ENCODE assay signal across 7 mouse cellular contexts in genomic region chr3:95227214-95227613, GRCm38 (mm10). TPM values are rescaled to one million over a fixed set of nuclear protein-coding genes. Genes with fewer than 3 reads are reported as not detected.
A peak's percentile ranks its signal among the peaks of the same experiment; 100 is the strongest.
DNase-seq lines count a peak whose midpoint lies in the region; ATAC-seq and TF ChIP-seq lines count a peak whose summit lies in the region.

No protein-coding gene starts in this region.

- no peak overlapping the region for H3K27ac ChIP-seq in testis, adult 2 months (ENCODE audit: control insufficient read depth, insufficient read depth, low read depth, low read length)
- H3K27ac ChIP-seq in forebrain, embryonic 10.5 days: peak overlapping the region; percentile 98
- H3K27ac ChIP-seq in liver, embryonic 13.5 days: peak overlapping the region; percentile 5; the same call in 1 of the 2 replicates

- H3K9ac ChIP-seq in liver, embryonic 13.5 days: peak overlapping the region; percentile 41; the same call in 1 of the 2 replicates

- H3K4me3 ChIP-seq in testis, adult 2 months (ENCODE audit: control insufficient read depth, low read depth, low read length): peak overlapping the region; percentile 72
- peak overlapping the region; percentile 93 for H3K4me3 ChIP-seq in forebrain, embryonic 10.5 days
- peak overlapping the region; percentile 85 for H3K4me3 ChIP-seq in liver, embryonic 13.5 days (replicated peaks)

- peaks cover 6% of the 10 kb centered on the region for H3K4me1 ChIP-seq in testis, adult 2 months (ENCODE audit: control insufficient read depth, insufficient read depth, low read length)
- H3K4me1 ChIP-seq in forebrain, embryonic 10.5 days: peaks cover 65% of the 10 kb centered on the region
- peaks cover 47% of the 10 kb centered on the region for H3K4me1 ChIP-seq in liver, embryonic 13.5 days (replicated peaks)

- no peak for TF ChIP-seq POLR2A in testis, adult 2 months (IDR thresholded peaks at IDR 0.05; ENCODE audit: control insufficient read depth, low read depth, low read length)

- no peaks in the 10 kb centered on the region for H3K36me3 ChIP-seq in testis, adult 2 months (ENCODE audit: control insufficient read depth, insufficient read depth, low read length)
- peaks cover 54% of the 10 kb centered on the region for H3K36me3 ChIP-seq in forebrain, embryonic 10.5 days (replicated peaks)
- H3K36me3 ChIP-seq in liver, embryonic 13.5 days: peaks cover 29% of the 10 kb centered on the region

- no peak for ATAC-seq in liver, embryonic 13.5 days (ENCODE audit: low read depth)
- no peak for ATAC-seq in activated CD4-positive, CD25-positive, alpha-beta regulatory T cell, adult 4 months

- no peaks in the 10 kb centered on the region for H3K9me3 ChIP-seq in forebrain, embryonic 10.5 days
- H3K9me3 ChIP-seq in liver, embryonic 13.5 days (replicated peaks): no peaks in the 10 kb centered on the region

- no peaks in the 10 kb centered on the region for H3K27me3 ChIP-seq in testis, adult 2 months (ENCODE audit: control insufficient read depth, insufficient read depth, low read length)
- H3K27me3 ChIP-seq in forebrain, embryonic 10.5 days (ENCODE audit: poor library complexity, severe bottlenecking): no peaks in the 10 kb centered on the region
- H3K27me3 ChIP-seq in liver, embryonic 13.5 days: no peaks in the 10 kb centered on the region

- WGBS in forebrain, embryonic 10.5 days: 38% methylated on average over 1 of the region's 1 CpGs
- 55% methylated on average over 1 of the region's 1 CpGs for WGBS in liver, embryonic 13.5 days (ENCODE audit: insufficient replicate concordance)

- peak overlapping the region; percentile 97 for H3K4me2 ChIP-seq in liver, embryonic 13.5 days

- DNase-seq in testis, postnatal 14 days (ENCODE audit: low spot score): no peak
- no peak for DNase-seq in forebrain, embryonic 10.5 days (ENCODE audit: extremely low spot score, low spot score)
- DNase-seq in liver, embryonic 13.5 days: no peak
- no peak for DNase-seq in right cerebral cortex, postnatal 25 days
- no peak for DNase-seq in kidney, adult 9 months

- no peak for TF ChIP-seq CTCF in testis, adult 2 months (IDR thresholded peaks at IDR 0.05; ENCODE audit: control insufficient read depth, insufficient read depth, insufficient replicate concordance, low read depth, low read length)

RNA-seq across cellular contexts. Expression of gene Cdc42se1, which starts 1.3 kb away (rescaled TPM):
- polyA plus RNA-seq in testis, adult 2 months (2012; rRNA removed): 95.8 and 99.6 TPM in 2 replicates
- polyA plus RNA-seq in forebrain, embryonic 10.5 days (2016; fragmentation: Nextera tagmentation; extraction: Ambion mirVana): 95.5 and 104 TPM in 2 replicates
- polyA plus RNA-seq in liver, embryonic 13.5 days (2015; fragmentation: Nextera tagmentation; extraction: Ambion mirVana): 43.9 and 50.1 TPM in 2 replicates
- polyA plus RNA-seq in activated CD4-positive, CD25-positive, alpha-beta regulatory T cell, adult 4 months (2017; shearing (Covaris generic)): 100 to 1,000 TPM; 258 to 260 TPM

RNA-seq across cellular contexts. Expression of gene Mllt11, which starts 4.8 kb away (rescaled TPM):
- 744 and 839 TPM in 2 replicates for polyA plus RNA-seq in testis, adult 2 months (2012; rRNA removed)
- polyA plus RNA-seq in forebrain, embryonic 10.5 days (2016; fragmentation: Nextera tagmentation; extraction: Ambion mirVana): 19.6 and 22.4 TPM in 2 replicates
- 2.8 and 3.5 TPM in 2 replicates for polyA plus RNA-seq in liver, embryonic 13.5 days (2015; fragmentation: Nextera tagmentation; extraction: Ambion mirVana)
- 10 to 100 TPM; 21.2 to 31.5 TPM for polyA plus RNA-seq in activated CD4-positive, CD25-positive, alpha-beta regulatory T cell, adult 4 months (2017; shearing (Covaris generic))

RNA-seq across cellular contexts. Expression of gene Gabpb2, which starts 9.5 kb away (rescaled TPM):
- polyA plus RNA-seq in testis, adult 2 months (2012; rRNA removed): 5.2 and 5.6 TPM in 2 replicates
- 13.5 and 13.7 TPM in 2 replicates for polyA plus RNA-seq in forebrain, embryonic 10.5 days (2016; fragmentation: Nextera tagmentation; extraction: Ambion mirVana)
- polyA plus RNA-seq in liver, embryonic 13.5 days (2015; fragmentation: Nextera tagmentation; extraction: Ambion mirVana): 6.9 and 7.7 TPM in 2 replicates
- polyA plus RNA-seq in activated CD4-positive, CD25-positive, alpha-beta regulatory T cell, adult 4 months (2017; shearing (Covaris generic)): 10 to 100 TPM; 31.0 to 34.7 TPM

RNA-seq across cellular contexts. Expression of gene Gm128, which starts 14.2 kb away (rescaled TPM):
- 603 and 652 TPM in 2 replicates for polyA plus RNA-seq in testis, adult 2 months (2012; rRNA removed)
- 0.23 and 0.30 TPM in 2 replicates for polyA plus RNA-seq in forebrain, embryonic 10.5 days (2016; fragmentation: Nextera tagmentation; extraction: Ambion mirVana)
- polyA plus RNA-seq in liver, embryonic 13.5 days (2015; fragmentation: Nextera tagmentation; extraction: Ambion mirVana): 0.16 and 0.21 TPM in 2 replicates
- 1 to 10 TPM in 1 of 2 experiments, under 1 TPM in 1; 0.40 to 1.1 TPM for polyA plus RNA-seq in activated CD4-positive, CD25-positive, alpha-beta regulatory T cell, adult 4 months (2017; shearing (Covaris generic))

RNA-seq across cellular contexts. Expression of gene Bnipl, which starts 23.8 kb away (rescaled TPM):
- 1.9 and 2.0 TPM in 2 replicates for polyA plus RNA-seq in testis, adult 2 months (2012; rRNA removed)
- polyA plus RNA-seq in forebrain, embryonic 10.5 days (2016; fragmentation: Nextera tagmentation; extraction: Ambion mirVana): 0.38 and 0.42 TPM in 2 replicates
- polyA plus RNA-seq in liver, embryonic 13.5 days (2015; fragmentation: Nextera tagmentation; extraction: Ambion mirVana): not detected in 2 replicates
- polyA plus RNA-seq in activated CD4-positive, CD25-positive, alpha-beta regulatory T cell, adult 4 months (2017; shearing (Covaris generic)): not detected

Comparison
In these comparisons a context has a peak if more than half of its experiments do, and no peak if none do; other contexts are left out.
1. RNA of gene Mllt11, which starts 4.8 kb away (polyA plus RNA-seq): 744 to 839 TPM in testis, adult 2 months; 21.2 to 31.5 TPM in activated CD4-positive, CD25-positive, alpha-beta regulatory T cell, adult 4 months, 19.6 to 22.4 TPM in forebrain, embryonic 10.5 days and 2.8 to 3.5 TPM in liver, embryonic 13.5 days; every median in the first group is over 10 times any median in the second.
2. Peak in every context shown above with its lines, with median percentiles within 50 percentile points of each other: H3K4me3 ChIP-seq.